Mouse (Mus musculus): Measurements from ENCODE around the gene Daam1.

DNA sequence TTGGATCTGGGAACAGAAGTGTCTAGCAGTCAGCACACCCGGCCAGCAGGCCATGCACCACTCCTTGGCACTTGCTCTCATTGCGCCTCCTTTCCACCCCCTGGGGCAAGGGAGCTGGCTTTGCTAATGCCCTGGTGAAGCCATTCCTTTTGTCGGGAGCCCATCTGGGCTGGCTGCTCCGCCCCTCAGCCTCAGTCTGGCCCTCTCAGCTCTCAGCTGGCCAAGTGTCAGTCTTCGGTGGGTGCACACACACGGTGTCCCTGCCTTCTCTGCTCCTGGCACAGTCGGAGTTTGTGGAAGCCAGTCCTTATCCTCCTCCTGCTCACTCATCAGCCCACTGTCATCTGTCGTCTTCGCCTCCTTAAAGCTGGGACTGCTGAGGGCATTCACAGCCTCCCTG lies 142.7 kb downstream of the Daam1 start:
- TF ChIP-seq EP300 (IDR thresholded peaks at IDR 0.05; ENCODE audit: low read depth) = no peak
- no peak for TF ChIP-seq CTCF (IDR thresholded peaks at IDR 0.05; ENCODE audit: low read depth)

Measured in liver, postnatal 0 days (tissue).